Mouse (Mus musculus) kidney, postnatal 25 days (tissue): ENCODE results near the gene Zg16.

Experiments
- DNase-seq, 2 experiments: peaks; one replicate each; pipeline ENCODE4 v3.0.0; 2021; ENCODE audit warnings: mixed read lengths in 2 of 2

The Zg16 gene

GRCm38 (mm10) chr7:127066317-127066716, 20.8 kb downstream of the Zg16 start:
- DNase-seq: no peak

- DNase-seq: no peak
Measured at GRCm38 (mm10) chr7:127065538-127065937, 21.6 kb downstream of the Zg16 start.

DNA sequence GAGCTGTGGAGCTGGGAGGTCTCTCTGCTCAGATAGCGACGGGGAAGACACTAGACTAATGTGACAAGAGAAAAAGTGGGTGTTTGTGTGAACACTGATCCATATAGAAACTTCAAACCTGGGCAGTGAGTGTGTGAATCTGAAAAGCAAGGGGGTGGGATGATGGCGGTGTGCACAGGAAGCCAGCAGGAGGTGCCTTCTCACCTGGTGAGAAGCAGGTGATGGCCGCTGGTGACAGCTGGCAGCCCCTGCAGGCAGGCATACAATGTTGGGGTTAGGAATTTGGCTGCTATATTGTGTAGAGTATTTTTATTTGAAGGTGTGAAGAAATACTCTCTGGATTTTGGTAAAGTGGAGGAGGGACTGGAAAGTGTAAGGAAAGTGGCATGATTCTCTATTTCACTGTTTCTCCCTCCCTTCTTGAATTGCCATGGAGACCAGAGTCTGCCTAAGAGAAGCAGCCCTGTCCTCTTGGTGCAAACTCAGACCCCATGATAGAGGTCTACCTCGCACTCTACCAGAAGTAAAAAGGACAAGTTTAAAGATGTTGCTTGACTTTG, 32.0 kb downstream of the Zg16 start:
- DNase-seq: no peak

- DNase-seq: peak; percentile 92 to 93
Measured at GRCm38 (mm10) chr7:127041851-127042672, 45.1 kb downstream of the Zg16 start, which contains the start of gene Kif22. Kif22 (minus strand) TSS chr7:127042471.

- peak in 1 of 2 experiments; percentile 26 for DNase-seq
Measured at GRCm38 (mm10) chr7:127031244-127031643, 55.9 kb downstream of the Zg16 start.

GRCm38 (mm10) chr7:127030172-127030571, 57.0 kb downstream of the Zg16 start:
- no peak for DNase-seq

DNA sequence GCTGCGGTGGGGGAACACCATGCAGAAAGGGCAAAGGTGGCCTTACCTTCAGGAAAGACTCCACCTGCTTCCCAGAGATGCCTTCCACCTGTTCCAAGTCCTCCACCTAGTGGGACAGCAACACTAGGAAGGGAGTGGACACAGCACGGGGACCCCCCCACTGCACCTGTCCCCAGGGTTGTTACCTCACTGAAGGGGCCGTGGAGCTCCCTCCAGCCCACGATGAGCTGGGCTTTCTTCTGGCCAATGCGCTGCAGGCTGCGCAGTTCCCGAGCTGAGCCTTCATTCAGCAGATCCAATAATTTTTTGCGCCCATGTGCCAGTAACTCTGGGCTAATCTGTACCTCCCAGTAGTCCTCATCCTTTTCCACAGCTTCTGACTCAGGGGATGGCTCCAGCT, 59.2 kb downstream of the Zg16 start:
- DNase-seq: no peak

DNA sequence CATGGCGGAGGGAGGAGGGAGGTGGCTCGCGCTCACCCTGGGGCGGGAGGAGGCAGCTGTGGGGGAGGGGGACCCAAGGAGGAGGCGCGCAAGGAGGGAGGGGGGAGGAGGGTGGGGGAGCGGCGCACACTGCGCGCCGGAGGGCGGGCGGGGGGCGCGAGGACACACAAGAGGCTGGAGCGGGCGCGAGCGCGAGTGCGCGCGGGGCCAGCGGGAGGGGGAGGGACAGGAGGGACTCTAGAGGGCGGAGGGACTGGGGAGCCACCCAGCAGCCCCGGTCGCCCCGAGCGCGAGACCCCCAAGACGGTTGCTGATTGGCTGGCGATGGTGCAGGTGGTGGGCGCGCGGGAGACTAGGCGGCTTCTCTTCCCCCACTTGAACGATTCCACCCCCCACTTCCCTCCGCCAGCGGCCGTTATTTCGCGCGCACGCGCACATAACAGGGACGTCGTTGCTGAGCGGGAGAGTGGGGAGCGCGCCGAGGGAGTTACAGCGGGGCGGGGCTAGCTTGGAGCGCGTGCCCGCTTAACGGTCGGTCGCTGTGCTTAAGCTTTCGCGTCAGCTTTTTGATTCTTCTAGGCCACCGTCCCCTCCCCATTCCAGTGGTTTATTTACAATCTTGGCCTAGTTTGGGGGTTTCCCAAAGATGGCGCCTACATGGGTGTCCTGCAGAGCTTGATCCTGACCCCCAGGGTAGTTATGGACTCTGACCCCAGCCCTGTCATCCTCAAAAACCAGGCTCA, 60.0 kb downstream of the Zg16 start, which contains the start of gene Maz:
Gene Maz (minus strand): TSS at position 54 of the 743 bp plus-strand sequence.
- DNase-seq: peak; percentile 100

- no peak for DNase-seq
Measured at GRCm38 (mm10) chr7:127026616-127026983, 60.5 kb downstream of the Zg16 start.

DNA sequence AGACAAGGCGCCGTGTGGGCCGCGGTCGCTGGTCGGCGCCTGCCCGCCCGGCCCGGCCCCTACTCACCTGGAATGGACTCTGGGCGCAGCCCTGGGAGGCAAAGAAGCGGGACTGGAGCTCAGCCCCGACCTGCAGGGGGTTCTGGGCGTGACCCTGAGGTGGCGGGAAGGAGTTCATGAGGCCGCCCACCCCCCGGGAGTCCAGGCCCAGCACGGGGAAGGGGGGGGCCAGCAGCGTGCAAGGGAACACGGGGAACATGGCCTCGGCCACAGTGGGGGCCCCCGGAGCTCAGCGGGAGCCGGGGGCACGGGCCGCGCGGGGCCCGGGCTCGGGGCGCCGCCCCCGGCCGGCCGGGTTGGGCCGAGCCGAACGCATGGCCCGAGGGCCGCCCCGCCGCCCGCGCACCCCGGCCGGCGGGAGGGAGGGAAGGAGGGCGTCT, 60.9 kb downstream of the Zg16 start:
- peak; percentile 76 to 93 for DNase-seq

- peak; percentile 40 to 77 for DNase-seq
Measured at GRCm38 (mm10) chr7:127025556-127026160, 61.5 kb downstream of the Zg16 start.

GRCm38 (mm10) chr7:127024755-127025555, 62.2 kb downstream of the Zg16 start:
- peak; percentile 86 to 94 for DNase-seq

- DNase-seq: peak in 1 of 2 experiments; percentile 40
Measured at GRCm38 (mm10) chr7:127023896-127024690, 63.0 kb downstream of the Zg16 start.

GRCm38 (mm10) chr7:127023272-127023691, 63.8 kb downstream of the Zg16 start:
- DNase-seq: peak in 1 of 2 experiments; percentile 49

- peak in 1 of 2 experiments; percentile 38 for DNase-seq
Measured at GRCm38 (mm10) chr7:127022528-127023271, 64.4 kb downstream of the Zg16 start.

- DNase-seq: peak in 1 of 2 experiments; percentile 15
Measured at GRCm38 (mm10) chr7:127021563-127022527, 65.3 kb downstream of the Zg16 start.

GRCm38 (mm10) chr7:127020901-127021562, 66.1 kb downstream of the Zg16 start, which contains the start of the genes Gm42742 and Prrt2:
Gm42742 (minus strand) TSS chr7:127021097.
Prrt2 (minus strand) TSS chr7:127021211.
- peak; percentile 32 to 70 for DNase-seq

DNA sequence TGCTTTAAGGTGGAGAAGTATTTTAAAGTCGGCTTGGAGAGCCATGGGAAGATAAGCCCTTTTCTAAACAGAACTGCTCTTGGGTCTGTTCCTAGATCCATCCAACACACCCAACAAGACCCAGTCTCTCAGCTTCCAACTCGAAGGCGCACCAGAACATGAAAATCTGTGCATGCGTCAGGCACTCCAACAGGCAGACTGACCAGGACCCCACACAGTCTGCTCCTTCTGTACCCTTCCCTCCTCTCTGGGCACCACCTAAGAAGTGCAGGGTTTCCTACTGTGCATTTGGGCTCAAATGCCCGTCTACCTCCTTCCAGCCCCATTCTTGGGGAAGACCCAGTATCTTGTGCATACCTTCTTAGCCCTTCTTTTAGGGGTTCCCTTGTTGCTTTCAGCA, 66.6 kb downstream of the Zg16 start:
- no peak for DNase-seq
